Mouse (Mus musculus): Measurements from ENCODE around the gene Hgd. TPM values are rescaled to one million over a fixed set of nuclear protein-coding genes. Genes with fewer than 3 reads are reported as not detected.
A peak's percentile ranks its signal among the peaks of the same experiment; 100 is the strongest.

The Hgd gene
- 0.43 and 0.49 TPM in 2 replicates for polyA plus RNA-seq (2016; fragmentation: Nextera tagmentation; extraction: Ambion mirVana)

- 68% methylated on average over 4 of the region's 4 CpGs for WGBS
- H3K27ac ChIP-seq (ENCODE audit: poor library complexity, severe bottlenecking): no peak within 1 kb of the TSS
- H3K9ac ChIP-seq: no peak within 1 kb of the TSS
- H3K4me3 ChIP-seq: no peak within 1 kb of the TSS
- peaks cover 15% of the 10 kb centered on the region for H3K4me1 ChIP-seq (replicated peaks)
- H3K27me3 ChIP-seq (replicated peaks): no peaks in the 10 kb centered on the region
- no peaks in the 10 kb centered on the region for H3K9me3 ChIP-seq (replicated peaks)
- no peak within 1 kb of the TSS for H3K4me2 ChIP-seq
- H3K36me3 ChIP-seq: no peaks in the 10 kb centered on the region
- no peak for ATAC-seq (ENCODE audit: insufficient number of reproducible peaks, low FRiP score)
Measured at GRCm38 (mm10) chr16:37579994-37580393, at the start of gene Hgd. Gene Hgd (plus strand): TSS chr16:37580153.

GRCm38 (mm10) chr16:37530170-37530569, 49.8 kb upstream of the Hgd start:
- Histone ChIP-seq H3K4me3 (no peak overlapping the region), H3K4me2 (no peak overlapping the region), H3K4me1 (replicated peaks) (peaks cover 30% of the 10 kb centered on the region), H3K36me3 (peaks cover 31% of the 10 kb centered on the region), H3K27ac (ENCODE audit: poor library complexity, severe bottlenecking) (no peak overlapping the region), H3K9me3 (replicated peaks) (no peaks in the 10 kb centered on the region), H3K9ac (no peak overlapping the region), H3K27me3 (replicated peaks) (no peaks in the 10 kb centered on the region)
- WGBS: 89% methylated on average over 6 of the region's 6 CpGs
- ATAC-seq (ENCODE audit: insufficient number of reproducible peaks, low FRiP score): no peak

GRCm38 (mm10) chr16:37532046-37532445, 47.9 kb upstream of the Hgd start:
- WGBS: 88% methylated on average over 1 of the region's 1 CpGs
- Histone ChIP-seq H3K9me3 (replicated peaks) (no peaks in the 10 kb centered on the region), H3K4me1 (replicated peaks) (peaks cover 19% of the 10 kb centered on the region), H3K4me3 (no peak overlapping the region), H3K9ac (no peak overlapping the region), H3K4me2 (no peak overlapping the region), H3K36me3 (peaks cover 36% of the 10 kb centered on the region), H3K27me3 (replicated peaks) (no peaks in the 10 kb centered on the region), H3K27ac (ENCODE audit: poor library complexity, severe bottlenecking) (no peak overlapping the region)
- ATAC-seq (ENCODE audit: insufficient number of reproducible peaks, low FRiP score): no peak

- no peaks in the 10 kb centered on the region for H3K9me3 ChIP-seq (replicated peaks)
- no peak overlapping the region for H3K4me2 ChIP-seq
- no peak overlapping the region for H3K27ac ChIP-seq (ENCODE audit: poor library complexity, severe bottlenecking)
- H3K9ac ChIP-seq: no peak overlapping the region
- H3K27me3 ChIP-seq (replicated peaks): no peaks in the 10 kb centered on the region
- peaks cover 35% of the 10 kb centered on the region for H3K36me3 ChIP-seq
- ATAC-seq (ENCODE audit: insufficient number of reproducible peaks, low FRiP score): no peak
- H3K4me3 ChIP-seq: no peak overlapping the region
- H3K4me1 ChIP-seq (replicated peaks): peaks cover 30% of the 10 kb centered on the region
- WGBS: 68% methylated on average over 8 of the region's 8 CpGs
Measured at GRCm38 (mm10) chr16:37533369-37534068, 46.4 kb upstream of the Hgd start.

- Histone ChIP-seq H3K4me2 (peak overlapping the region; percentile 85), H3K4me3 (peak overlapping the region; percentile 97), H3K9ac (peak overlapping the region; percentile 95), H3K27me3 (replicated peaks) (no peaks in the 10 kb centered on the region), H3K9me3 (replicated peaks) (no peaks in the 10 kb centered on the region), H3K36me3 (peaks cover 28% of the 10 kb centered on the region), H3K4me1 (replicated peaks) (peaks cover 27% of the 10 kb centered on the region), H3K27ac (ENCODE audit: poor library complexity, severe bottlenecking) (peak overlapping the region; percentile 91)
- WGBS: under 1% methylated on average over 22 of the region's 22 CpGs
- peak; percentile 33 for ATAC-seq (ENCODE audit: insufficient number of reproducible peaks, low FRiP score)
Measured at GRCm38 (mm10) chr16:37539240-37539610, 40.7 kb upstream of the Hgd start.

GRCm38 (mm10) chr16:37539611-37540580, 40.1 kb upstream of the Hgd start, which contains the start of the genes Gtf2e1 and Rabl3:
Gene Gtf2e1 (minus strand): TSS chr16:37539789.
Gene Rabl3 (plus strand): TSS chr16:37539885.
- H3K4me1 ChIP-seq (replicated peaks): peaks cover 24% of the 10 kb centered on the region
- peak; percentile 100 for ATAC-seq (ENCODE audit: insufficient number of reproducible peaks, low FRiP score)
- H3K4me2 ChIP-seq: peak within 1 kb of the TSS; percentile 85
- H3K36me3 ChIP-seq: peaks cover 24% of the 10 kb centered on the region
- WGBS: 2% methylated on average over 41 of the region's 41 CpGs
- H3K27me3 ChIP-seq (replicated peaks): no peaks in the 10 kb centered on the region
- H3K9ac ChIP-seq: peak within 1 kb of the TSS; percentile 95
- H3K9me3 ChIP-seq (replicated peaks): no peaks in the 10 kb centered on the region
- H3K27ac ChIP-seq (ENCODE audit: poor library complexity, severe bottlenecking): peak within 1 kb of the TSS; percentile 93
- peak within 1 kb of the TSS; percentile 97 for H3K4me3 ChIP-seq

GRCm38 (mm10) chr16:37540776-37541175, 39.2 kb upstream of the Hgd start:
- Histone ChIP-seq H3K4me1 (replicated peaks) (peaks cover 24% of the 10 kb centered on the region), H3K9ac (peak overlapping the region; percentile 78; the same call in 1 of the 2 replicates), H3K4me2 (peak overlapping the region; percentile 67), H3K9me3 (replicated peaks) (no peaks in the 10 kb centered on the region), H3K27ac (ENCODE audit: poor library complexity, severe bottlenecking) (peak overlapping the region; percentile 93), H3K4me3 (peak overlapping the region; percentile 97), H3K36me3 (peaks cover 21% of the 10 kb centered on the region), H3K27me3 (replicated peaks) (no peaks in the 10 kb centered on the region)
- WGBS: 65% methylated on average over 6 of the region's 6 CpGs
- ATAC-seq (ENCODE audit: insufficient number of reproducible peaks, low FRiP score): no peak

GRCm38 (mm10) chr16:37546312-37546711, 33.6 kb upstream of the Hgd start:
- Histone ChIP-seq H3K27ac (ENCODE audit: poor library complexity, severe bottlenecking) (no peak overlapping the region), H3K9ac (no peak overlapping the region), H3K4me2 (no peak overlapping the region), H3K4me3 (no peak overlapping the region), H3K36me3 (peaks cover 22% of the 10 kb centered on the region), H3K27me3 (replicated peaks) (no peaks in the 10 kb centered on the region), H3K9me3 (replicated peaks) (no peaks in the 10 kb centered on the region), H3K4me1 (replicated peaks) (peaks cover 13% of the 10 kb centered on the region)
- no peak for ATAC-seq (ENCODE audit: insufficient number of reproducible peaks, low FRiP score)
- 88% methylated on average over 5 of the region's 5 CpGs for WGBS

GRCm38 (mm10) chr16:37550266-37550665, 29.7 kb upstream of the Hgd start:
- Histone ChIP-seq H3K4me2 (peak overlapping the region; percentile 56), H3K9ac (no peak overlapping the region), H3K27me3 (replicated peaks) (no peaks in the 10 kb centered on the region), H3K36me3 (peaks cover 5% of the 10 kb centered on the region; the same call in 1 of the 2 replicates), H3K4me3 (no peak overlapping the region), H3K27ac (ENCODE audit: poor library complexity, severe bottlenecking) (peak overlapping the region; percentile 92), H3K4me1 (replicated peaks) (peaks cover 19% of the 10 kb centered on the region), H3K9me3 (replicated peaks) (no peaks in the 10 kb centered on the region)
- no peak for ATAC-seq (ENCODE audit: insufficient number of reproducible peaks, low FRiP score)
- 43% methylated on average over 3 of the region's 3 CpGs for WGBS

GRCm38 (mm10) chr16:37550981-37551380, 29.0 kb upstream of the Hgd start:
- WGBS: 46% methylated on average over 2 of the region's 2 CpGs
- no peak overlapping the region for H3K4me2 ChIP-seq
- no peak overlapping the region for H3K9ac ChIP-seq
- peaks cover 2% of the 10 kb centered on the region; the same call in 1 of the 2 replicates for H3K36me3 ChIP-seq
- H3K4me1 ChIP-seq (replicated peaks): peaks cover 19% of the 10 kb centered on the region
- no peaks in the 10 kb centered on the region for H3K27me3 ChIP-seq (replicated peaks)
- peak overlapping the region; percentile 80 for H3K27ac ChIP-seq (ENCODE audit: poor library complexity, severe bottlenecking)
- no peaks in the 10 kb centered on the region for H3K9me3 ChIP-seq (replicated peaks)
- ATAC-seq (ENCODE audit: insufficient number of reproducible peaks, low FRiP score): 0 out of 2 replicates have a peak, but pooled peaks have one; percentile 29
- H3K4me3 ChIP-seq: no peak overlapping the region

- Histone ChIP-seq H3K36me3 (peaks cover 12% of the 10 kb centered on the region), H3K4me3 (no peak overlapping the region), H3K9ac (no peak overlapping the region), H3K9me3 (replicated peaks) (no peaks in the 10 kb centered on the region), H3K4me1 (replicated peaks) (peaks cover 22% of the 10 kb centered on the region), H3K27ac (ENCODE audit: poor library complexity, severe bottlenecking) (no peak overlapping the region), H3K4me2 (no peak overlapping the region), H3K27me3 (replicated peaks) (no peaks in the 10 kb centered on the region)
- no peak for ATAC-seq (ENCODE audit: insufficient number of reproducible peaks, low FRiP score)
- 79% methylated on average over 3 of the region's 3 CpGs for WGBS
Measured at GRCm38 (mm10) chr16:37552824-37553223, 27.1 kb upstream of the Hgd start.
